Mouse (Mus musculus) heart, embryonic 12.5 days (tissue): ENCODE results near the gene Tmem132b. TPM values are rescaled to one million over a fixed set of nuclear protein-coding genes. Genes with fewer than 3 reads are reported as not detected.

Source experiments
- ATAC-seq: fragments of 200-750 bp; cut with Nextera tagmentation; 2 replicates; pipeline ENCODE4 v1.8.0; 2017; ENCODE audit warnings: moderate TSS enrichment, moderate library complexity; ENCODE audit not compliant: insufficient number of reproducible peaks, low FRiP score
- H3K27ac ChIP-seq: fragments of 300-500 bp; sonication (generic); 2 replicates; pipeline ENCODE4 v1.5.1; 2016; ENCODE audit warnings: mild to moderate bottlenecking, moderate library complexity; ENCODE audit not compliant: poor library complexity, severe bottlenecking
- H3K27me3 ChIP-seq: fragments of 300-500 bp; sonication (generic); replicated peaks from 2 replicates; pipeline ENCODE4 v1.6.1; 2016; ENCODE audit warnings: mild to moderate bottlenecking, moderate library complexity
- H3K36me3 ChIP-seq: fragments of 300-500 bp; sonication (generic); 2 replicates; pipeline ENCODE4 v1.6.1; 2016; ENCODE audit warnings: mild to moderate bottlenecking, moderate library complexity
- H3K4me1 ChIP-seq: fragments of 300-500 bp; sonication (generic); replicated peaks from 2 replicates; pipeline ENCODE4 v1.6.1; 2016; ENCODE audit warnings: mild to moderate bottlenecking
- H3K4me2 ChIP-seq: fragments of 300-500 bp; sonication (generic); 2 replicates; pipeline ENCODE4 v1.6.1; 2016; ENCODE audit warnings: mild to moderate bottlenecking, moderate library complexity
- H3K4me3 ChIP-seq: fragments of 300-500 bp; sonication (generic); 2 replicates; pipeline ENCODE4 v1.5.1; 2016; ENCODE audit warnings: mild to moderate bottlenecking
- H3K9ac ChIP-seq: fragments of 300-500 bp; sonication (generic); 2 replicates; pipeline ENCODE4 v1.6.1; 2016; ENCODE audit warnings: mild to moderate bottlenecking, moderate library complexity
- H3K9me3 ChIP-seq: fragments of 300-500 bp; sonication (generic); replicated peaks from 2 replicates; pipeline ENCODE4 v1.6.1; 2016; ENCODE audit warnings: mild to moderate bottlenecking, moderate library complexity
- whole genome bisulfite sequencing: fragments of 180-500 bp; shearing (Covaris S2); methylation state at CpG from one replicate; pipeline ENCODE4 v1.1.7; 2016; 5-methylcytosine and 5-hydroxymethylcytosine counted together
- polyA plus RNA-seq: library from polyadenylated mRNA; unstranded; fragments of >200 nt; fragmentation: Nextera tagmentation; extraction: Ambion mirVana; gene quantifications from 2 replicates; pipeline ENCODE4 v1.2.1, GENCODE M21; 2016

Gene Tmem132b
- polyA plus RNA-seq, 1 experiment from 2014 or later, result not detected

DNA sequence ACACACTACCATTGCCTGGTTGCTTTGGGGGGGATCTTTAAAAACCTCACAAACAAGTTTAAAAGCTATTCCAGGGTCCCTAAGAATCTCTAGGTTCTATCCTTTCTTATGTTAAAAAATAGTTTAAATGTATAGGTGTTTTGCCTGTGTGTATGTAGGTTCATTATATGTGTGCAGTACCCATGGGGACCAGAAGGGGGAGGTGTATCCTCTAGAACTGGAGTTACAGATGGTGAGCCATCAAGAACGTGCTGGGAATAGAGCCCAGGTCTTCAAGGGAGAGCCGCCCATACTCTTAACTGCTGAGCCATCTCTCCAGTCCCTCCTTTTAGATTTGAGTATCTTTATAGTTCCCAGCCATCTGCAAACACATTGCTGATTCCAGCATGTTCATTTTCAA is 13.5 kb downstream of the Tmem132b start:
- 86% methylated on average over 2 of the region's 2 CpGs for WGBS
- Histone ChIP-seq H3K27me3 (peaks cover 51% of the 10 kb centered on the region), H3K4me1 (0 out of 2 replicates have a peak, but pooled peaks cover 3% of the 10 kb centered on the region), H3K4me2 (no peak overlapping the region), H3K27ac (no peak overlapping the region), H3K9me3 (peaks cover 14% of the 10 kb centered on the region; the same call in 1 of the 2 replicates), H3K4me3 (no peak overlapping the region), H3K9ac (no peak overlapping the region), H3K36me3 (no peaks in the 10 kb centered on the region)
- ATAC-seq, result no peak

DNA sequence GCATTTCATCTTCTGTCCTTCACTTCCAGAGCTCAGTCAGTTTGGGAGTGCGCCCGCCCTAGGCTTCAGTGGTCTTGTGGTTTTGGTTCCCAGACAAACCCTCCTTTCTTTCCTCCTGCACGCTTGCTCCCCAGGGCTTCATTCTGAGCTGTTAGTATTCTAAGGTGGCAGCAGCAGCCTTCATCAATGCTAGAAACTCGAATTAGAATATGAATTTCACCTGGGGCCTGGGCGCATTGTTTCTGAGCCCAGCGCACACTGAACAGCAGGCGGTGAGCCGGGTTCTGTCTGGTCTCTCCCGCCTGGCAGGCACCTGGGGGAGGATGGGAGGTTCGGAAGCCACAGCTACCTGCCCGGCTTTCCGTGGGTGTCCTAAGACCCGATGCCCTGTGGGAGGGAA is 14.7 kb downstream of the Tmem132b start:
- H3K36me3 ChIP-seq, result no peaks in the 10 kb centered on the region
- 0 out of 2 replicates have a peak, but pooled peaks cover 3% of the 10 kb centered on the region for H3K4me1 ChIP-seq
- H3K27ac ChIP-seq, result no peak overlapping the region
- peaks cover 49% of the 10 kb centered on the region for H3K27me3 ChIP-seq
- 24% methylated on average over 13 of the region's 13 CpGs for WGBS
- H3K4me3 ChIP-seq, result no peak overlapping the region
- H3K9ac ChIP-seq, result no peak overlapping the region
- H3K9me3 ChIP-seq, result peaks cover 12% of the 10 kb centered on the region; the same call in 1 of the 2 replicates
- H3K4me2 ChIP-seq, result no peak overlapping the region
- ATAC-seq, result no peak

DNA sequence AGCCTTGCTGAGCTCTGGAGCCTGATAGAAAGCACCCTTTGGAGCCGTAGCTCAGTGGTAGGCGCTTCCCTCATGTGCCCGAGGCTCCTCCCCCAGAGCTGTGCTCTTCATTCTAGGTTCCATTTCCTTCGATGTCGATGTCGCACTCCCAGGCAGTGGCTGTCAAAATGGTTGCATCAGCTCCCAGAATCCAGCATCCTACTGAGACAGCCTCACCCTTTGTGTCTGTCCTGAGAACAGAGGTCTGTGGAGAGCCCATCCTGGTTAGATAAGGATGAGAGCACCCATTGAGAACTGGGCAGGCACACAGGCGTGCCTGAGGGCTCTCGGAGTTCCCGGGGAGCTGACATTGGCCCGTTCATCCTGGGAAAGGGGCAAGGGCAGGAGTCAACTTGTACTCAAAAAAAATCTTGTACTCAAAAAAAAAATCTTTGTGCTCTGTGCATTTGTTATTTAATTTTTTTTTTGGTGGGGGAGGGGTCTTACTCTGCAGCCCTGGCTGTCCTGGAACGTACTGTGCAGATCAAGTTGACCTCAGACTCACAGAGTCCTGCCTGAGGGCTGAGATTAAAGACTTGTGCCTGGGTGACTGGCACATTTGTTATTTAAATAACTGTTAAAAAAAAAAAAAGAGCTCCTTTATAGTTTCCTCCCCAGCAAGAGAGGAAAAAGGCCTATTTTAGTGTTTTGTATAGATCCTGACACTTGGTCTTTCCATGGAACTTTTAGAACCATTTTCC is 18.3 kb downstream of the Tmem132b start:
- H3K9me3 ChIP-seq, result 0 out of 2 replicates have a peak, but pooled peaks cover 7% of the 10 kb centered on the region
- 0 out of 2 replicates have a peak, but pooled peaks cover 3% of the 10 kb centered on the region for H3K4me1 ChIP-seq
- H3K36me3 ChIP-seq, result no peaks in the 10 kb centered on the region
- H3K27me3 ChIP-seq, result peaks cover 46% of the 10 kb centered on the region
- peak overlapping the region; percentile 29; the same call in 1 of the 2 replicates for H3K4me2 ChIP-seq
- no peak for ATAC-seq
- H3K27ac ChIP-seq, result no peak overlapping the region
- H3K9ac ChIP-seq, result no peak overlapping the region
- H3K4me3 ChIP-seq, result no peak overlapping the region
- WGBS, result 22% methylated on average over 11 of the region's 11 CpGs

DNA sequence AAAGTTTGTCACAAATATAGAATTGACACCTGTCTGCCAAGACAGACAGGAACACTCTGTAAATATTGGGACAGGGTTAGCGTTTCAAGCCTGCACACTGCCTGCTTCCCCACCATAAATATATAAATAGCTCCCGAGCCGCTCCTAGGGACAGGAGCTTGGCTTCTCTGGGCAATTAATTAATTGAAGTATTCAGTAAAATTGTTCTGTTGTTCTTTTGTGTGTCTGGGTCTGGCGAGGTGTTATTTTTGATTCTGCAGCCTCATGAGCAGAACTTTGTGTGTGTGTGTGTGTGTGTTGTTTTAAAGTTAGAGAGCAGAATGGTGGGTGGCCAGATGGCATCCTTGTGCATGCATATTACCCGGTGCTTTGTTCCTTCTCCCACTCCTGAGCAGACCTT is 24.2 kb downstream of the Tmem132b start:
- H3K4me1 ChIP-seq, result no peaks in the 10 kb centered on the region

DNA sequence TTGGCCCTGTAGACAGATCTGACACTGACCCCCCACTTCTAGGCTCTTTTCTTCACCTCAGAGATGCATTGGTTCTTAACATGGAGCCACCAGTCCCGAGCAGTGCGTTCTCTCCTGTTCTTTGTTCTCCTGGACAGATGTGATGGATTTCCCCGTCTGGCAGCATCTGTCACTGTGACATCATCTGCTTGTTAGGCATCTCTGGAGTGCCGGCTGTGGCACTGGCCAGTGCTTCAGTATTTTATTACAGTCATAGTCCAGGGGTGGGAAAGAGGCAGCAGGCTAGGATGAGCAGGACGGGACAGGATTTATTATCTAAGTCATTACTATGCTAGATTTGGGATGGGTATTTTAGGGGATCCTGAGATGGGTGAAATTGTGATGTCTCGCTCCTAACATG is 31.9 kb downstream of the Tmem132b start:
- Histone ChIP-seq H3K4me3 (no peak overlapping the region), H3K36me3 (no peaks in the 10 kb centered on the region), H3K27ac (no peak overlapping the region), H3K9me3 (peaks cover 14% of the 10 kb centered on the region), H3K27me3 (no peaks in the 10 kb centered on the region), H3K9ac (no peak overlapping the region), H3K4me1 (no peaks in the 10 kb centered on the region), H3K4me2 (no peak overlapping the region)
- 56% methylated on average over 6 of the region's 6 CpGs for WGBS
- ATAC-seq, result no peak

More for the DNA sequence above, 24.2 kb downstream of the Tmem132b start:
- no peaks in the 10 kb centered on the region for H3K36me3 ChIP-seq
- no peak overlapping the region for H3K4me2 ChIP-seq
- no peak overlapping the region for H3K4me3 ChIP-seq
- H3K9me3 ChIP-seq, result peaks cover 4% of the 10 kb centered on the region; the same call in 1 of the 2 replicates
- ATAC-seq, result no peak
- H3K27me3 ChIP-seq, result no peaks in the 10 kb centered on the region
- H3K9ac ChIP-seq, result no peak overlapping the region
- 70% methylated on average over 5 of the region's 5 CpGs for WGBS
- H3K27ac ChIP-seq, result no peak overlapping the region

DNA sequence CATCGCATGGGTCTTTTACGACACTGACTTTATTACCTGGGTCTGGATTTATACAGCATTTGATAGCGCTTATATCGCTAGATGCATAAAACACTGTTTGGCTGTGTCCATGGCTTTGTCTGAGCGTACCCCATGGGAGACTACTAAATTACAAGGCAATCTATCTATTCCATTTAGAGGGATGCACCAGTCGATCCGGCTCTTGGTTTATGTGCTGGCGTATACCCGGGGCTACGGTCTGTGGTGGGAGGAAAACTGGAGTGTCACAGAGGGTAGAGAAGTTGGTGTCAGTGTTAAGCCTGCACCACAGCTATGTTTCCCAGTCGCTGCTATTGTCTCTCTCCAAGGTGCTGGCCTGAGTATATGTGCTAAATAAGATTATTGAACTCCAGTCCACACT is 34.2 kb downstream of the Tmem132b start:
- WGBS, result 73% methylated on average over 11 of the region's 11 CpGs
- H3K9me3 ChIP-seq, result peaks cover 11% of the 10 kb centered on the region
- H3K4me1 ChIP-seq, result no peaks in the 10 kb centered on the region
- ATAC-seq, result no peak
- no peaks in the 10 kb centered on the region for H3K27me3 ChIP-seq
- no peak overlapping the region for H3K4me3 ChIP-seq
- H3K27ac ChIP-seq, result no peak overlapping the region
- no peak overlapping the region for H3K9ac ChIP-seq
- no peak overlapping the region for H3K4me2 ChIP-seq
- H3K36me3 ChIP-seq, result no peaks in the 10 kb centered on the region

DNA sequence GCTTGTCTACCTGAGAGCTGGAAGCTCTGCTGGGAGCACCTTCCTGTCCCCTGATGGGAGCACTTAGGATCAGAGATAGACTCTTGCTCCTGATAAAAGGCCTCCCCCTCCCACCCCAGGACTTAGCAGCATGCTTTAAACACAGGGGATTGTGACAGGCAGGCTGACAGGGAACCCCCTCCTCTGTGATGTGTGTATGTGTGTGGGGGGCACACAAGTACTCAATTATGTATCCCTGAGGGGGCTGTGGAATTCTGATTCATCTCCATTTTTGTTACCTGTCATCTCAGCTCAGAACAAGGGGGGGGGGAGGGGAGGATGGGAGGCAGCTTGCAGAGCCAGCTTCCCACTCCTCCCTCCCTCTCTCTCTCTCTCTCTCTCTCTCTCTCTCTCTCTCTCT is 36.9 kb downstream of the Tmem132b start:
- H3K4me3 ChIP-seq, result no peak overlapping the region
- H3K4me1 ChIP-seq, result no peaks in the 10 kb centered on the region
- no peaks in the 10 kb centered on the region for H3K36me3 ChIP-seq
- ATAC-seq, result no peak
- H3K9me3 ChIP-seq, result peaks cover 9% of the 10 kb centered on the region
- H3K27ac ChIP-seq, result no peak overlapping the region
- H3K9ac ChIP-seq, result no peak overlapping the region
- H3K27me3 ChIP-seq, result no peaks in the 10 kb centered on the region
- no peak overlapping the region for H3K4me2 ChIP-seq

DNA sequence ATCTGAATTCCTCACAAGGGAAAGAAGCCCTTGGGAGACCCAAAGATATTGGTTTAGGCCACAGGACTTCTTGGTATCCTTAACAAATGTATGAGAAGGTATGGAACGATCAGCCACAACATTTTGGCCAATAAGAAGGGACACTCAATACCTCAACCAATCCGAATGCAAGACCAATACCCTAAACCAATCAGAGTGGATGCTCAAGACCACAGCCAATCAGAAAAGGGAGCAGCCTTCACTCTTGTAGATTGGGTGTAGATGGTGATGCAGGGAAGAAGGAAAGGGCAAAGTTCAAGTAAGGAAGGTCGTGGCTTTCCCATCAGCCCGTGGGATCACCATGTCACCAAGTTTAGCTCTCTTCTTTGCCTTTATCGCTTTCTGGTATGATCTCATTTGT is 40.4 kb downstream of the Tmem132b start:
- no peaks in the 10 kb centered on the region for H3K36me3 ChIP-seq
- no peak overlapping the region for H3K4me2 ChIP-seq
- no peaks in the 10 kb centered on the region for H3K4me1 ChIP-seq
- H3K9ac ChIP-seq, result no peak overlapping the region
- H3K27me3 ChIP-seq, result no peaks in the 10 kb centered on the region
- H3K27ac ChIP-seq, result no peak overlapping the region
- no peak overlapping the region for H3K4me3 ChIP-seq
- no peak for ATAC-seq
- WGBS, result 72% methylated on average over 5 of the region's 5 CpGs
- H3K9me3 ChIP-seq, result peaks cover 9% of the 10 kb centered on the region

DNA sequence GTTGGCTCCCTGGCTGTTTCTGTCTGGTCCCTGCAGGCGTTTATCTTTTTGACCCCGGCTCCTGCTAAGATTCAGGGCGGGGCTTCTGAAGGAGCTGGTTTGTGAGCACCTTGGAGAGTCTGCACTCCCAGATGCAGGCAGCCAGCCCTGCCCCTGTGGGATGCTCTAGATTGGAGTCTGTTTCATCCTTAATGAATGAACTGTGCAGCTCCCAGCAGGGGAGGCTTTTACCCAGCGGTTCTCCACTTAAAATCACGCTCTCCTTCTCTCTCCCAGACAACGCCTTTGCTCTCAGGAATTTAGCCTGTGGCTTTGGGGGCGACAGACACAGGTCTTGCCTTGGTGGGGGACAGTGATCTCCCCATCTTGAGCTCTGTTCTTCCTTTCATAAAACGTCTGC is 43.3 kb downstream of the Tmem132b start:
- H3K9ac ChIP-seq, result no peak overlapping the region
- no peaks in the 10 kb centered on the region for H3K36me3 ChIP-seq
- H3K4me1 ChIP-seq, result no peaks in the 10 kb centered on the region
- H3K4me2 ChIP-seq, result no peak overlapping the region
- 10% methylated on average over 8 of the region's 8 CpGs for WGBS
- peaks cover 9% of the 10 kb centered on the region for H3K9me3 ChIP-seq
- H3K4me3 ChIP-seq, result no peak overlapping the region
- H3K27me3 ChIP-seq, result no peaks in the 10 kb centered on the region
- no peak overlapping the region for H3K27ac ChIP-seq
- ATAC-seq, result no peak

DNA sequence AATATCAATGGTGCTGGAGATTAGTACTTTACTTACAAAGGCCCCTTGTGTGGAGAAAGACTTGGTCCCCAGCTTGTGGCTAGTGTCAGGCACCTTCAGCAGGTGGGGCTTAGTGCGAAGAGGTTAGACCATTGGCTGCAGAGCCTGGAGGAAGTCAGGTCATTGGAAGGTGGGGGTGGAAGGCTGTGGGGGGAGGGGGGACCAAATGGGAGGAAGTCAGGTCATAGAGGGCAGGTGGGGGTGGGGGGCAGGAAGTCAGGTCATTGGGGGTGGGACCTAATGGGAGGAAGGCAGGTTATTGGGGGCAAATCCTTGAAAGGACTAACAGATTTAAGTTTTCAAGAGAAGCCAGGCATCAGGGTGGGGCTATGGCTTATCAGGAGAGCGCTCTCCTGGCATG is 44.3 kb downstream of the Tmem132b start:
- H3K27ac ChIP-seq, result no peak overlapping the region
- no peak for ATAC-seq
- H3K4me1 ChIP-seq, result no peaks in the 10 kb centered on the region
- peaks cover 9% of the 10 kb centered on the region for H3K9me3 ChIP-seq
- WGBS, result 79% methylated on average over 2 of the region's 2 CpGs
- no peak overlapping the region for H3K4me2 ChIP-seq
- H3K9ac ChIP-seq, result no peak overlapping the region
- H3K27me3 ChIP-seq, result no peaks in the 10 kb centered on the region
- no peaks in the 10 kb centered on the region for H3K36me3 ChIP-seq
- H3K4me3 ChIP-seq, result no peak overlapping the region

DNA sequence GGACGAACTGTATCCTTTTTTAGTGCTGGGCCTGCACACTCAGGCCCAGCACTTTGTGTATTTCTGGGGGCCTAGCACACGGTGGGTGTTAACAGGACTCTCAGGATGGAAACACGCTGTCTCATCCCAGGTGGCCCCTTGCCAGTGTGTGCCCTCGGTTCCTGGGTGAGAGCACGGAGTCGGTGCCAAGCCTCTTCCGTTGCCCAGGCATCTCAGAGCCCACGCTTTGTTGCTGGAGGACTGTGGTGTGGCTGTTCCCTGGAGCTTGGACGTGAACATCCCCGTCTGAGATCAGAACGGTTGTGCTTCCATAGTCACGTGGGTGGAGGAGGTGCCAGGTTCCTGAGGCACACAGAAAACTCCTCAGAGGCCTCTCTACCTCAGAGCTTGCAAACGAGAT is 47.1 kb downstream of the Tmem132b start:
- Histone ChIP-seq H3K4me3 (no peak overlapping the region), H3K9me3 (no peaks in the 10 kb centered on the region), H3K36me3 (no peaks in the 10 kb centered on the region), H3K4me1 (no peaks in the 10 kb centered on the region), H3K4me2 (no peak overlapping the region), H3K27ac (no peak overlapping the region), H3K27me3 (0 out of 2 replicates have a peak, but pooled peaks cover 2% of the 10 kb centered on the region), H3K9ac (no peak overlapping the region)
- WGBS, result 77% methylated on average over 13 of the region's 13 CpGs
- no peak for ATAC-seq

DNA sequence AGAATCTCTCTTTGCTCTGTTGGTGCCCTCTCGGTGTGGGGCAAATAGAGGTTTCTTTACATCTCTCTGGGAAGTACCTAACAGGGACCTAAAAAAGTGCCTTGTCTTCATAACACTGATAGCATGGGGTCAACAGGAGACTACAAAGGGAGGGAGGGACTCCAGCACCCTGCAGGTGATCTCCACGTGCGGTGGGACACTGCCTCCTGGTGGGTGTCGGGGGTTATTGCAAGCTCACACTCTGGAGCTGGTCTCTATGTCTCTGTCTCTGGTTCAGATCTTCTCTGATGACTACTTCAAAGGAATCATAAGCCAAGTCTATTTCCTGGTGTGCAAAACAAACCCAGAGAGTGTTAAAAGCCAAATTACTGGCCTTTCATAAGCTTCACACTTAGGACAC is 47.6 kb downstream of the Tmem132b start:
- H3K27ac ChIP-seq, result no peak overlapping the region
- ATAC-seq, result no peak
- 0 out of 2 replicates have a peak, but pooled peaks cover 2% of the 10 kb centered on the region for H3K27me3 ChIP-seq
- WGBS, result 48% methylated on average over 4 of the region's 4 CpGs
- no peaks in the 10 kb centered on the region for H3K9me3 ChIP-seq
- no peak overlapping the region for H3K9ac ChIP-seq
- no peaks in the 10 kb centered on the region for H3K4me1 ChIP-seq
- H3K4me2 ChIP-seq, result no peak overlapping the region
- H3K4me3 ChIP-seq, result no peak overlapping the region
- H3K36me3 ChIP-seq, result no peaks in the 10 kb centered on the region
